Mouse (Mus musculus): ENCODE measurements around the gene Klhl11.

GRCm38 (mm10) chr11:100430052-100430451 is 42.5 kb downstream of the Klhl11 start:
- TF ChIP-seq CTCF (IDR thresholded peaks at IDR 0.05) (no peak), EP300 (IDR thresholded peaks at IDR 0.05) (no peak)
